Mouse (Mus musculus) lung, adult 18-20 months (tissue): ENCODE data around the gene Ttc30a1.

ENCODE experiments used
- DNase-seq, 2 experiments: peaks; one replicate each; pipeline ENCODE4 v3.0.0; 2022; ENCODE audit warnings: mixed read lengths in 2 of 2

The Ttc30a1 gene

DNA sequence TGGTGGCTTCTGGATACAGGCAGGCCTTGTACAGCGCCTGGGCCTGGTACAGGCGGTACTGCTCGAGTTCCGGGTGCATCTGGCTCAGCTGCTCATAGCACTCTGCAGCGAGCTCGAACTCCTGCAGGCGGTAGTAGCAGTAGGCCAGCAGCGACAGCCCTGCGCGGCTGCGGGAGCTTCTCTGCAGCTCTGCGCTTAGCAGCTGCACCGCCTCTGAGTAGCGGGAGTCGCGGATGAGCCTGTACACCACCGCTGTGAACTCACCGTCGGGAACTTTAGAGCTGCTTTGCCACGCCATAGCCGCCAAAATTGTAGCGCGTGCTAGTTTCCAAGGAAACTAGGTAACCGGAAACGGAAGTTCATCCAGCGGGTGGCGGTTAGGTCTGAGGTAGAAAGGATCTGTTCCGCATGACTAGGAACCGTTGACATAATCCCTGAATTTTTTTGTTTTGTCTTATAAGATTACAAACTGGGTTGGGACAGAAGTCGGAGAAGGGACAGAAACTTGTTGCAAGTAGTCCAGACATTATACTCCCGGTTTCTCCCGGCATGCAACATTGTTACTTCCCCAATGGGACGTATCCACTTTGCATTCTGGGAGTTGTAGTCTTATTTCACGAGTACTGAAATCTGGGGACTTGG lies at the start of gene Ttc30a1:
Gene Ttc30a1 (minus strand): TSS at position 528 of the 642 bp plus-strand sequence.
- peak; percentile 73 to 74 for DNase-seq

GRCm38 (mm10) chr2:76030080-76030479 lies 48.3 kb upstream of the Ttc30a1 start:
- DNase-seq, result no peak

DNA sequence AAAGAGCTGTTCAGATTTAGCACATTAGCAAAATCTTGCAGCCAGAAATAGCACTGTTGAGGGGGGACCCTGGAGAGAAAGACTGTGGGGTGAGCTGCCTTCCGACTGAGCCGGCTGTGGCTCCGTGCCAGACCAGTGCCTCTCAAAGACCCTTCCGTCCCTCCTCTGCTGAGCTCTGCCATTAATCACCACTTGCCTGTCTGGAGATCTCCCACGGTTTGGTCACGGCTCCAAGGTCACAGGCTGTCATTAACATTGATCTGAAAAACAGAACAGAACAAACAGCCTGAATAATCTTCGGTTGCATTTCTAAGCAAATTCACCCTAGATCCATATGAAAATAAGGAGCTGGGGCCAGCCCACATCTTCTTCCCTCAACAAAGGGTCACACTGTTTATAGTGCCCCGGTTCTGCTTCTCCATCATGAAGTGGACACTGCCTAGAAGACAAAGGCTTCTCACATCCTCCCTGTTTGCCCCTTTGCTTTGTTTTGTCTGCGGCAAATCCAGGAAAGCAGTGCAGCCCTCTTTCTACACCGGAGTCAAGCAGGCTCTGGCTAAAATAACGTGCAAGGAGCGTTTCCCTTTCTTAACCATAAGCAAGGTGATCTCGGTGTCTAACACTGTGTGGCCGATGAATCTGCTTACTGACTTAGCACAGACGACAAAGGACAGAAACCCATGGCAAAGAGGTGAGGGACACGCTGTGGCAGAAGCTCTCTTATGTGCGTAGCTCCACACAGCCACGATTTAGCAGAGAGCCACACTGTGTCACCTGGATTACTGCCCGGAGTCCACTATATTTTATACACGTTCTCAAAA lies 47.5 kb upstream of the Ttc30a1 start:
- DNase-seq, result no peak

- DNase-seq, result no peak
Observed at GRCm38 (mm10) chr2:76016890-76017289, 35.1 kb upstream of the Ttc30a1 start.

- DNase-seq, result no peak
Observed at GRCm38 (mm10) chr2:76016136-76016535, 34.4 kb upstream of the Ttc30a1 start.

- no peak for DNase-seq
Observed at GRCm38 (mm10) chr2:76015460-76015859, 33.7 kb upstream of the Ttc30a1 start.

DNA sequence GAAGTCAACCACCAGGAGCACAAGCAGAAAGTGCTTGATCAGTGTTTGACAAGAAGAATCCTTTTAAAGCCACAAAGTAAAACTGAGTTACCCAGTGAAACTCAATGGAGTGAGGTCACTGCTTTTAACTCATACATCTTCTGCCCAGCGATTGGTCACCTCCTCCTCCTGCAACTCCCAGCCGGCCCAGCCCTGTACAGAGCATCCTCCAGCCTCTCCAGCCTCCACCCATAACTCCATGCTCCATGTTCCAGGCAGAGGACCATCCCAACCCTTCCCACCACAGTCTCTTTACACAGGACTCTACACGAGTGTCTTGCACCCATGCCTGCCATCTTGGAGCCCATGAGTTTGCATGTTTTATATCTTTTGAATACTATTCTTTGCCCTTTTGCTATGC lies 32.9 kb upstream of the Ttc30a1 start:
- no peak for DNase-seq

DNA sequence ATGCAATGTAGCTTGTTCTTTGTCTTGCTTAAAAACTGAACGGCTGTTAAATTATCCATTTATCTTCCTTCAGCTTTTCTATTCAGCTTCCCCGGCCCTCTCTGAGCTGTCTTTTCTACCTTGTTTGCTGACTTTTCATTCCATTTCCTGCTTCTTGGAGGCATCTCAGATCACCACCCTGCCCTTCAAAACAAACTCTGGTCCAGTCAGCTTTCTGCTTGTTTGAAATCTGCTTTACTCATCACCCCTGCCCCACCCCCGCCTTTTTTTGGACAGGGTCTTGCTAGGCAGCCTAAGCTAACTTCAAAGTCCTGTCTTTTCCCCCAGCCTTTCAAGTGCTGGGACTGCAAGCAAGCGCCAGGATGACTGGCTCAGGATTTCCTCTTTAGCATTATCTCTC lies 24.4 kb upstream of the Ttc30a1 start:
- DNase-seq, result no peak

- DNase-seq, result no peak
Observed at GRCm38 (mm10) chr2:76002899-76003298, 21.1 kb upstream of the Ttc30a1 start.

DNA sequence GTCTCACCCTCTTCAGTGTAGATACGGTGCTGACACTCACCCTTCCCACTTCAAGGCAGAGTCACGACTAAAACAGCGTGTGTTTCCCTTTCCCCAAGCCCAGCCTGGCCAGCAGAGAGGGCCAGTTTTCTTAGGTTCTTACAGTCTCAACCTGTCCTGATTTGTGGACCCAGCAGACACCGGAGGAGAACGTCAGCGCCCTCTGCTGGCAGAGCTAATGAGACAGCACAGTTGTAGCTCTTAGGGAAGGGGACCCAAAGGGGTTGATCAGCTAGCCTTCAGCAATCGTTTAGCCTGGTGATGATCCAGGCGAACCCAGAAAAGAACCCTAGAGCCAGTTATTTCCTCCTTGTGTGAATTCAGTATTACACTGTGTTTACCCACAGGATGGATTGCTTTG lies 19.6 kb upstream of the Ttc30a1 start:
- DNase-seq, result peak; percentile 43 to 61

DNA sequence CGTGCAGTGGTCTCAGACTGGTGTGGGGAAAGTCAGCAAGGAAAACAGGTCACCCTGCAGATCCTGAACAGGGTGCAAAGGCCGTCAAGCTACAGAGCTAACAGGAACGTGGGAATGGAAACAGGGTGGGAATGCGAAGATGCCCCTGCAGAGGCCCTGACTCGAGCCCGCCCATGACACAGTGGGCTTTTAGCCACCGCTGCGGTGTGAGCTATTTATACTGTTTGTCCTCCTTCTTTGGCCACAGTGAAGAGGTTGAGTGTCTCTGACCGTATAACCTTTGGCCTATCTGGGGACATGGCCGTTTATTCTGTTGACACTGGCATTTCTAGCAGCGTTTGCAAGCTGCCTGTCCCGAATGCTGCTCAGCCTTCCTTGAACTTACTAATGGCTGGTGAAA lies 17.9 kb upstream of the Ttc30a1 start:
- no peak for DNase-seq

DNA sequence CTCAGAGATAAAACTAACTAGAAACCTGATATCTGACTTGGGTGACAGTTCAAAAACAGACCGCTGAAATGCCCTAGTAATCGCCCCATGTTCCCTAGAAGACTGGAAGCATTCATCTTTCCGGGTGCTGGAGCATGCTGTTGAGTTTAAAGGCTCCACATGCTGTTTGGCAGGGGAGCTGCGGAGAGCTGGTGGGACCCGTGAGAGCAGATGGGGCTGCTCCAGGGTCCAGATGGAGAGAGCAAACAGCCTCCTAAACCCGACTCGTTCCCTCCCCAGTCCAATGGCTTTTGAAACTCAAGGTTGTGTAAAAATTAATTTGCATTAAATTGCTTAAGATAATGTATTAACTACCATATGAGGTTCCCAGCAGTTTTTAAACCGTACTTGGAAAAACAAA lies 16.9 kb upstream of the Ttc30a1 start:
- no peak for DNase-seq

- DNase-seq, result no peak
Observed at GRCm38 (mm10) chr2:75997726-75998125, 16.0 kb upstream of the Ttc30a1 start.

DNA sequence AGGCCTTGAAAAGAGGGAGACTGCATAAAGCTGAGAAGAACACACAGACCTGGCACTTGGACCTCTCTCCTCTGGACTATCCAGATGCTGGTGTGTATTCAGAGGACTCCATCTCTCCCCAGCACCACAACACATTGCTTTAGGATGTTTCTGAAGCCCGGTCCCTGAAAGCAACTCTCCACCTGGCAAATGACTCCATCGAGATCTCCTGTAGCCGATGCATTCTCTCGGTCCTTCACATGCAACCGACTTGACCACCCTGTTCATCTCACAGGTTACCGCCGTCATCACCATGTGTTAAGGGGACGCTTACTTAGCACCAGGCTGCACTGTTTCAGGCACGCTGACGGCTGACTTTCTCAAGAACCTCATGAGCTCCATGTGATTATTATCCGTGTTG lies 13.1 kb upstream of the Ttc30a1 start:
- no peak for DNase-seq

DNA sequence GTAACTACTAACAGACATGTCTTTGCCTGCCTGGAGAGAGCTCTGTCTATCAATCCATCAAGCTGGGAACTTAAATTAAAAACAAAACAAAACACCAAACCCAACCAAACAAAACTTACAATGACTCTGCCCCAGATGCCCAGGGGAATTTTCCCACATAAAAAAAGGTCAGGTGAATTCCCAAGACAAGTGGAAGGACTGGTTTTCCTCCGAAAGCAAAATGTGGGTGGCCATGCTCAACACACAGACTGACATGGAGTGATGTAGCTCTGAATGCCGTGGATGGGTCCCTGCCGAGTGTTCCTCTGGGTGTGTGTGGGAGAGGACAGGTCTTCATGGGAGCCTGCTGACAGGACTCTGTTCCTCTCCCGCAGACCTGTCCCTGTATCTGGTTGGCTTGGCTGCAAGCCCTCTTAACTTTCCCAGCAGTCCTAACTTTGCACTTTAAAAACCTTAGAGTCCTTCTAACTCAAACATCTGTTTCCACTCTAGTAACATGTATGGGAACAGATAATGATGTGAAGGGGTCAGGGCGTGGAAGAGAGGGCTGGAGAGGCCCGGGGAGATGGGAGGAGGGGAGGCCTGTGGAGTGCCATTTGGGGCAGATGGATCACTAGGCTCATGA lies 9.9 kb upstream of the Ttc30a1 start:
- DNase-seq, result peak in 1 of 2 experiments; percentile 8

- DNase-seq, result peak; percentile 34 to 57
Observed at GRCm38 (mm10) chr2:75990885-75991539, 9.2 kb upstream of the Ttc30a1 start.

DNA sequence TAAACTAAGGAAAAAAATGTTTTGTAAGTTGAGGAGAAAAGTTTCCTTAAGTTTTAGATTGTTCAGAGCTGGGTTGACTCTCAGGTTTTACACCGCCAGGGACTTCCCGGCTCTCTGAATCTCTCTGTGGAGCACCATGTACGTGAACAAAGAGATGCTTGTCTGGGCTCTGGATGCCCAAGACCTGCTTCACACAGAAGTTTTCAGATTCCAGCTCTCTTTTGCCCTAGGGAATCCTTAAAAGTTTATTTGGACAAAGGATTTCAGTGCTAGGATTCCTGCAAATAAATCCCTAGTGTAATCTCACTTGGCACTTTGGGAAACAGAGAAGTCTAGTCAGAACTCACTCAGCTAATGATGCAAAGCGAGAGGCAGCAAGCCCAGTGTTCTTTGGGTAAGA lies 7.9 kb upstream of the Ttc30a1 start:
- DNase-seq, result no peak

- no peak for DNase-seq
Observed at GRCm38 (mm10) chr2:75988779-75989363, 7.1 kb upstream of the Ttc30a1 start.

DNA sequence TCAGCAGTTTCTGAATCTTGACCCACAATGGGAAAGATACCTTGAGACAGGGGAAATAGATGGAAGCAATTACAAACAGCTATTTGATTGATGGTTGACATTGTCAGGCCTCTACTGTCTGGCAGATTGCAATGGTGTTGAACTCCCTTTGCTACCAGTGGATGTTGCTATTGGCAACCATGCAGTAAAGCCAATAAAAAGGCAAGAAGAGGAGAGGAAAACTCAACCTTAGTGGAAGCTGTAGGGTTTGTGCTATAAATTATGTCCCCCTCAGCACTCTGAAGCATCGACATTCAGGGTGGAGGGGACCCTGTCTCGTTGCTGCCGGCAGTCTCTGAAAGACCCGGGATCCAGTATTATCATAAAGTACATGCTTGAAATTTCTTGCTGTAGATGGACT lies 6.6 kb upstream of the Ttc30a1 start:
- no peak for DNase-seq

DNA sequence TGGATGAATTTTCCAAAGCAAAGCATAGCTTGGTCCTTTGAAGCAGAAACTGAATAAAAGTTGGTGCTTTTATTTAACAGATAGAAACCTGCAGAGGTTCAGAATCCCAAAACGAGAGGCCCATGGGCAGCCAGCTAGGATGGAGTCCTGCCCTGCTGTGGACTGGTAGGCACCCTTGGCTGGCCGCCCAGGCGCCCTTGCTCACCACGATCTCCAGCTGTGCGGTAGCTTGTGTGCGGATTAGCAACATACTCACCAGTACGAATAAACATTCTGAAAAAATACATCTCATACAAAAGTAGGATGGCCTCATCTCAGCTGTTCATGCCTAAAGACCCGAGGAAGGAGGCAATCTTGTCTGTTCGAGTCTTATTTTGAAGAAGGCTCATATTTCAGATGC lies 6.0 kb upstream of the Ttc30a1 start:
- no peak for DNase-seq

DNA sequence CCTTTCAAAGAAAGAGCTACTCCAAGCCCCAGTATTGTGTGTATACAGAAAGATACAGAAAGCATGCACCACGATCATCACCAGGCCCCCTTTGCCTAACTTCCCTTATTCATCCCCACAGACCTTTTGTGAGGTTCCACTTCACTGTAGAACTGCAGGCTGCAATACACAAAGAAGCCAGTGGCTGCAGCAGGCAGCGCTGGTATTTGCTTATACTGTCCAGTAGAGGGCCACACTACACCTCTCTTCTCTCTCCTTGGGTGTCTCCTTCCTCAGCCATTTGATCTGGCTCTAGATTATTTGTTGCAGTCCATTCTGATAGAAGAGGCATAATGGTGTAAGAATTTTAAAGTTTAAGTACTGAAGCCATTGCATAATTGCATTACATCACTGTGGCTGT lies 3.4 kb upstream of the Ttc30a1 start:
- DNase-seq, result peak; percentile 30 to 52

DNA sequence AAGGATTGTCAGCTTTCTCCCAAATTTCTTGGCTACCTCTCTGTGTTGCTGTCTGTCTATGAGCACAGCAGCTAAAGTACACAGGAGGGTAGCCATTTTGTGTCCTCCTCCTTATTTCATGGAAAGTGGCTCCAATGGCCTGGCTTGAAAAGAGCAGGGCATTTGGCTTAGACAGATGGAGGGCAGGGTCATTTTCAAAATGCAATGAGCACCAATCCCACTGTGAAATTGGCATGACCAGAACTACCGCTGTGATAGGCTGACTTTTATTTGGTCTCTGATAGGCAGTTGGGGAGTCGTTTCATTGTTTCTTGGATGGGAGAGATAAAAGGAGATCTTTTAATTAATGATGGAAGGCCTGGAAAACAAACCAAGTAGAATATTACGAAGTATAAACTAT lies 2.1 kb upstream of the Ttc30a1 start:
- no peak for DNase-seq

DNA sequence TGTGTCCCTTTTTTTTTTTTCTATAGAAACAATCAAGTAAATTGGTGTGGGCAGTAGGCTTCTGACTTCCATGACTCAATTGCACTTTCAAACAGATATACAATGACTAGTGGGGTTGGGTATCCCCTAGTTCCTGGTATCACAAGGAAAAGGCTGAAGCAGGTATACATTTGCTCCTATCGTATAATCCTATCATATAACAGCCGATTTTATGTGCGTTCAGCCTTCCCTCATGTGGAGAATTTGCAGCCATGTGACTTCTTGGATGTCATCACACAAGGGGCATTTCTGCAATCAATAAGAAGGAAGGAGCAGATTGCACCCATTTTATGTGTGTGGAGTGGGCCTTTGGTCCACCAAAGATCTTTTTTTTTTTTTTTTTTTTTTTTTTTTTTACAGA lies 1.3 kb upstream of the Ttc30a1 start:
- DNase-seq, result no peak
